Mouse (Mus musculus) cortical plate, adult 2 months (tissue): ENCODE data around the gene Npff.

Source experiments
- CTCF ChIP-seq: fragments of 200-500 bp; IDR thresholded peaks from 2 replicates; pipeline ENCODE4 v1.5.1; 2011; ENCODE audit warnings: mild to moderate bottlenecking, control low read depth, low read length; ENCODE audit not compliant: insufficient read depth; ENCODE audit errors: extremely low read depth
- POLR2A ChIP-seq: fragments of 200-500 bp; IDR thresholded peaks from 2 replicates; pipeline ENCODE4 v1.6.1; 2011; ENCODE audit warnings: mild to moderate bottlenecking, low read length, control low read depth; ENCODE audit not compliant: insufficient read depth; ENCODE audit errors: extremely low read depth

DNA sequence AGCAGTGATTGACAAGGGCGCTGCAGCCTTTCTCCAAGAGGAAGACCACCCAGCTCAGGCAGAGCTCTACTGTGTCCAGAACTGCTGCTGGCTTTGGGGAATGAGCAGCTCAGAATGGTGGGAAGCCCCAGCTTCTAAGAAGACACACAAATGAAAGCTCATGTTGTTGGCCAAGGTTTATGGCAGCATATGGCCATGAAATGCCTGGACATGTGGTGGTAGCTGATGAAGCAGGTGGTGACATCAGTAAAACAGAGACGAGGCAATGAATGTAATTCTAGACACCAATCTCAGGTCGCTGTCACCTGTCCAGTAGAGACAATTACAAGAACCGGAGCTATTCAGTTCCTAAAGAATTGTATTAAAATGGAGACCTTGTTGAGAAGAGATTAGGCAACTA is 20.1 kb upstream of the Npff start:
- no peak for TF ChIP-seq CTCF
- no peak for TF ChIP-seq POLR2A
